Mouse (Mus musculus) heart, postnatal 0 days (tissue): ENCODE measurements around the gene Kazn.

Experiments
- CTCF ChIP-seq: IDR thresholded peaks from 2 replicates; pipeline ENCODE4 v1.5.1; 2016; ENCODE audit warnings: antibody characterized with exemption, control low read depth, low read depth
- EP300 ChIP-seq: IDR thresholded peaks from 2 replicates; pipeline ENCODE4 v1.6.1; 2016; ENCODE audit warnings: antibody characterized with exemption, low read depth

DNA sequence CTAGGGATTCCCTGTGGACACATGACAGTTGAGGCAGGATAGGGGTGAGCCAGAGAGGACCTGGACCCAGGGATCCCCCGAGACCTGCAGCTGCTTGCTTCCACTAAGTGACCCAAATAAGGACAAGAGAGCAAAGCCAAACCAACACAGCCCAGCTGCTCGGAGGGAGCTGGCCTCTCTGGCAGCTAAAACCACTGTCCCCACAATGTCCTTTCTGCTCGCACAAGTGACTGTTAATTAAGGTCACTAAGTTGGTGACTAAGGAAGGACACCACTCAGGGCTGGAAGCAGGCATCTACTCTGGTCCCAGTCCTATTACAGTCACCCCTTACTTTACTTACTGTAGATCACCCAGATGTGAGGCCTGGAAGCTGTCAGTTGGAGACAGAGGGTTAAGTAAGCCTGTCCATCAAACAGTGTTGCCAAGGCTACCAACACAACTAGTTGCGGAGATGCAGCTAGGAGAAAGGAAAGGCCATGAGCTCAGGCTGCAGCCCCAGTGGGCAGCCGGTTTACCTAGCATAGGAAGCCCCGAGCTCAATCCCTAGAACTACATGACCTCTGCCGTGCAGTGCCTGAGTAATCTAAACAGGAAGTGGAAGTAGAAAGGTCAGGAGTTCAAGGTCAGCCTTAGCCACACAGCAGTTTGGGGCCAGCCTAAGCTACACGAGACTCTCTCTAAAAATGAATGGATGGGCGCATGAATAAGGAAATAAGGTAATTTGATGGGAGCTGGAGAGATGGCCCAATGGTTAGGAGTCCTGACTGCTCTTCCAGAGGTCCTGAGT, 185.3 kb downstream of the Kazn start:
- TF ChIP-seq CTCF: no peak
- TF ChIP-seq EP300: no peak
